Mouse (Mus musculus) adrenal gland, postnatal 25 days (tissue): ENCODE measurements around the gene March1. TPM values are rescaled to one million over a fixed set of nuclear protein-coding genes. Genes with fewer than 3 reads are reported as not detected.
A peak's percentile ranks its signal among the peaks of the same experiment; 100 is the strongest.
"Not testable (repeated sequence)": the region's sequence is repeated elsewhere in the genome, so short reads cannot be mapped to it uniquely, and the experiment has no call there.

Experiments used
- DNase-seq: peaks from one replicate; pipeline ENCODE4 v3.0.0; 2021; ENCODE audit warnings: mixed read lengths
- total RNA-seq: library from RNA; stranded (reverse); gene quantifications from 2 replicates; pipeline ENCODE4 v1.2.3, GENCODE M21; 2021

Gene March1
- total RNA-seq, 1 experiment from 2014 or later = 0.91 TPM

DNA sequence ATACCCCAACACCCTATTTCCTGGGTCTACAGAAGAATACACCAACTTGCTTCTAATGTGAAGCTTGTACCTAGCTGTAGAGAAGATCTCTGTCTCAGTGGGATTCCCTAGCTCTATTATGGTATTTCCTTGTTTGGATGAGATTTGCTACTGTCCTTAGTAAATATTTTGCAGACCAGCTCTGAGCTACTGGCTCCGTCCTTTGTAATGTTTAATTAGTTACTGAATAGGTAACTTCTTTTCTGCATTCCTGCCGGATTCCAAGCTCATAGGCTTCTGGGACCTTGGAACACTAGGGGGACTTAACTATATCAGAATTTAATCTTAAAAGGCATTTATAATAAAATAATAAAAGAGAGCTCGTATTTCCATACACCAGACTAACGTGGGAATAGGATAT lies 799.9 kb downstream of the March1 start:
- DNase-seq = not testable (repeated sequence)

DNA sequence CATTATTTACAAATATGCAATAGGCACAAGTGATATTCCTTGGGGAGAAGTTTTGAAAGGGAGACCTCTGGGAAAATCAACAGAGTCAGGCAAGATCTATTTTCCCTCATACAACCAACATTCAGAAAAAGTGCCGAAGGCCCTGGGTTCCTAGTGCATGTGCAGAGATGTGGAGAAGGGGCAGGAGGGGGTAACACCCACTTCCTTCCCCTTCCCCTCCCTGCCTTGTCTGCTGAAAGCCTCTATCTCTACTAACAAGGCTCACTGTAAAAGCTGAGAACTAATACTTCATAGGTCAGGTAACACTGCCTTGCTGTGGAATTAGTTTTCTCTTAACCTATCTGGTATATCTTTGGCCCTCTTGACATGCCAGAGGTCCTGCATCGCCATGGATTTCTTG lies 812.9 kb downstream of the March1 start:
- DNase-seq = no peak

DNA sequence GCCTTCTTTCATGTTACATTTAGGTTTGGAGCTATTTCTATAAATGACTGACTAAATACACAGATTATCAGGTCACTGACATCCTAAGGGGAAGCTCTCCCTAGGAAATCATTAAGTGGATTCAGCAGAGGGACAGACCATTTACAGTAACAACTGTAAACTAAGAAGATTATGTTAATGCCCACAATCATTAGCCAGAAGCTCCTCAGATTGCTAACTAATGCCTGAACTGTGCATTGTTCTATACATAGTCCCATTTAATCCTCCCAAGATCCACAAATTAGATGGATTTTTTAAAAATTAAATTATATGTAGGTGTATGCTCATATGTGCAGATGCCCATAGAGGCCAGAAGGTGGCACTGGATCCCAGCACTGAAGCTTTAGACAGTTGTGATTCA lies 815.9 kb downstream of the March1 start:
- no peak for DNase-seq

DNA sequence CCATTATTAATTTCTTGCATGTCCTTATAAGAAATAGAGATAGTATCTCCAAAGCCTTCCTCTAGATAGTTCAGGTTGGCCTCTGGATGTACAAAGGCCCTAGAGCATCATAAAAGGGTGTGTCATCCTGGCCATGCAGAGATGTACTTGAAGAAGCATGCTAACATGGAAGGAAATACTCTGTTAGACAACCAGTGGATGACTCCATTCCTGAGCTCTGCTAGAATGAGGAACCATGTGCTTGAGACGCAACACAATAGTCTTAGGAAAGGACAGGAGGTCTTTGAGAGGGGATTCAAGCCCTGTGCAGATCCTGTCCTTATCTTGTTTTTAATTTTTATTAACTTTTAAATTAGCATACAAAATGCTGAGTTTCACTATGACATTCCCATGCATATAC lies 819.1 kb downstream of the March1 start:
- DNase-seq = no peak

DNA sequence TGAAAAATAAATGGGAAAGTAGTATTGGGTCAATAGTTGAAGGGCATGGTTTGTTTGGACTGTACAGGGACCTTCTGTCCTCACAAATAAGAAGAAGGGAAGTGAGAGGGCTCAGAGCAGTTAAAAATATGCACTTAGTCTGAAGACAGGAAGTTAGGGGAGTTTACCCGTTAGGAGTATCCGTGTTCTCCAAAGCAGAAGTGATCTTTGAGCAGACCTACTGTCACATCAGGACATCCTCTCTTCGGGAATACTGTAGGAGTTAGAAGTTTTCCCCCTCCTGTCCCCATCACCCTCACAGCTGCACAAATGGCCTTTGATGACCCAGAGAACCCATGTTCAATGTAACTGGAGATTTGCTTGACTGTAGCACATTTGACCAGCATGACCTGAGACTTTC lies 820.2 kb downstream of the March1 start:
- no peak for DNase-seq

DNA sequence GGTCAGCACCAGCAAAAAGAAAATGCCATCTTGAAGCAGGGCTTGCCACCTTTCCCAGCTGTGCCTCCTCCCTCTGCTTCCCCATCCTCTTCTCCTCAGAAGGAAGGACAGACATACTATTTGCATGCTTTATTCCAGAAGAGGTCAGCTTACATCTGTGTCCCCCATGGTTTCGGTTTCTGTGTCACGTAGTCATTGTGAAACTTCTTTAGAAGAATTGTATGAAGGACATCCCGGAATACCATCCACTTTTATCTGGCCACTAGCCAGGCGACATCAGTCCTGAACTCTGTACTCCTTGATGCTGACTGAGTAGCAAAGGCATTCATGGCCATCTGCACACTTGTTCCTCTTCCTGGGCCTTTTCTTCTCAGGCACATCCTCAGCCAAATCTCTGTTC lies 820.8 kb downstream of the March1 start:
- peak; percentile 2 for DNase-seq

DNA sequence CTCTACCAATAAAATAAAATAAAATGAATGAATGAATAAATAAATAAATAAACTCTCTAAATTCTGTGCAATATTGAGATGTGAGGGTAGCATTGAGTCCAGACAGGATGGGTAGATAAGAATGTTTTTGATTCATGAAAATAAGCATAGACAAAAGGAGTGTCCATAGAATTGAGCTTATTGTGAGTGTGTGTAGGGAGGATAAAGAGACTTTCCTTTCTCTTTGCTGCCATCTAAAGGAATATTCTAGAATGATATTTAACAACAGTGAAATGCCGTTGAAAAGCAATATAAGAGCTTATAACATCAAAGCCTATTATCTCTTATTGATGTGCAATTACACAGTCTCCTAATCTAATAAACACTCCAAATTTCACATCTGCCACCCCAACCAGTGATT lies 823.4 kb downstream of the March1 start:
- no peak for DNase-seq

DNA sequence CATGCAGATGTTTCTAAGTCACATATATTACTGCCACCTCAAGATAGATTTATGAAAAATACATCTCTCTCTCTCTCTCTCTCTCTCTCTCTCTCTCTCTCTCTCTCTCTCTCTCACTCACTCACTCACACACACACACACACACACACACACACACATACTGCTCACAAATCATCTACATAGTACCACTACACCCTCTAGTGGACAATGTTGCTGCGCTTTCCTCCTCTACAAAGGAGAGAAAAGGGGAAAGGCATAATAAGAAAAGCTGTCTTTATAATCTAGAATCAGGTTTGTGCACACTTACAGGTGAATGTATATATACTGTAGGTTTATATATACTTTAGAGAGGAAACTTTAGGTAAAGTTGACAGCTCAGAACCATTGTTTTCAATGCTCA lies 825.1 kb downstream of the March1 start:
- peak; percentile 2 for DNase-seq

DNA sequence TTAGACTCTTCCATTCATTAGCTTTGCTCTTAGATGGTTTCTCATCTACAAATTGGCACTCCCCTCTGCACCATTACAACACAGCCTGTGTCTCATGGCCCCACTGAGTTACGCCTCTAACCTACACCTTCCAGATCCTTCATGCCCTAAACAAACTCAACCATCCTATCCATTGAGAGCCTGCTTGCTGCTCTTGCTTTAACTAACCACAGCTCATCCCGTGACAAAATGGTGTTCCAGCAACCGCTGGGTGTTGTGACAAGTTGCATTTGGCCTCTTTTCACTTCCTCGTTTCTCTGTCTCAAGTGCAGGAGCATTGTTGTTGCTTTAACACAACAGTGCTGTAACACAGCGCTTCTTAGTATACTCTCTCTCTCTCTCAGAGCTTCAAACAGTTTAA lies 826.4 kb downstream of the March1 start:
- no peak for DNase-seq

DNA sequence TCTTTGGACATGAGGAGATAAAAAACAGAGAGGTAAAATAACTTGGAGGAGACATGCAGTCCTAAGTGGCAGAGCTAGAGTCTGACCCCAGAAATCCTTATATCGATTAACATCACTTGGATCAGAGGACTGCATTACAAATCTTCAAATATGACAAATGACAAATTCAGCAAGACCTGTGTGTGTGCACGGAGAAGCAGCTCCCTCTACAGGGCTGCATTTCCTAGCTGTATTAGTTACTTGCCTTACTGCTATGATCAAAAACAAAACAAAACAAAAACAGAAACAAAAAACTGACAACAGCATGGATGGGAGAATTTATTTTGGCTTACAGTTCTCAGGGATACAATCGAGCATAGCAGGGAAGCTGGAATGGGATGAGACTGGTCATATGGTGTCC lies 827.7 kb downstream of the March1 start:
- DNase-seq = no peak

DNA sequence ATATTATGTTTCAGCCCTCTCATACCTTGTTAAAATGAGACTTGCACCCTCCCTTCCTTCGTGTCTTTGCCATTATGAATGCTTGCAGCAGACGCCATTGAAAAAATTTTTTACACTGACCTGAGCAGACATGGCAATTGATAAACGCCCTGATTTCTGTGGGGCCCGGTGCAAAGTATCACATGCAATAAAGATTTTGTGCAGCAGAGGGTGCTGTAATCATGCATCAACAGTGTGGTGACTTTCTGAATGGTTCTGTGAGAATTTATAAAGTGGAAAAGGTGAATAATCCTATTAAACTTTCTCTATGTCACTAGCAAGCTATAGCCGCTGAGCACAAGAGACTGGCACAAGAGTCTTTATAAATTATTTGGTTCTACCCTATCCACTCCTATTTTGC lies 833.0 kb downstream of the March1 start:
- peak; percentile 13 for DNase-seq

DNA sequence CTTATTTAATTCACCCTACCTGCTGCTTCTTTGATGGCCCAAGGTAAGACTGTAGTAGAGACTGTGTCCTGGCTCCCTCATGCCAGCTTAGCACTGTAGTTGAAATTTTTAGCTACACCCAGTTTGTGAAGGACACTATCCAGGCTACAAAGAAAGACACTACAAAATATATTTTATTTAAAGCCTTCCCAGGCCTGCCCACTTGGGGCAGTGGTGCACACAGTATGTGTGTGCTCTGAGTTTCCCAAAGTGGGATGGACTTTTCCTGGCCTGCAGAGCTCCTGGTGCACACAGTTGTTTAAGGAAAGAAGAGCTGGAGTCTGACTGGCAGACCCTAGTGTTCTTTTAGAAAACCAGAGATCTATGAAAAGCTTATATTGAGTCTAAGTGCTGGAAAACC lies 839.4 kb downstream of the March1 start:
- DNase-seq = peak; percentile 5

DNA sequence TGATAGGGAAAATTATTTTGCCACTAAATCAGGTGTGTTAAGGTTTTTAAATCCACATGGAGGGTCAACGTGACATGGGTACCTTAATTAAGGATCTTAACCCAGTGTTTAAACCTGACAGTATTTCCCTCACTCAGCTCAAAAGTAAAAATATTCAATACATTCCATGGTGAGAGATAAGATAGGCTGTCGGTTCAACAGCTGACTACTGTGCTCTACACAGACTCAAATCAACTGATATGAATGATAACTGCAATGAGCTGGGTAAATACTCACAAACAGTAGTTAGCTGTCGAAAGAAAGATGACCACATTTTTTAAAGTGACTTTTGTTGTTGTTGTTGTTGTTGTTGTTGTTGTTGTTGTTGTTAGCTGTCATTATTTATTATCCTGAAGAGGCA lies 852.1 kb downstream of the March1 start:
- no peak for DNase-seq

DNA sequence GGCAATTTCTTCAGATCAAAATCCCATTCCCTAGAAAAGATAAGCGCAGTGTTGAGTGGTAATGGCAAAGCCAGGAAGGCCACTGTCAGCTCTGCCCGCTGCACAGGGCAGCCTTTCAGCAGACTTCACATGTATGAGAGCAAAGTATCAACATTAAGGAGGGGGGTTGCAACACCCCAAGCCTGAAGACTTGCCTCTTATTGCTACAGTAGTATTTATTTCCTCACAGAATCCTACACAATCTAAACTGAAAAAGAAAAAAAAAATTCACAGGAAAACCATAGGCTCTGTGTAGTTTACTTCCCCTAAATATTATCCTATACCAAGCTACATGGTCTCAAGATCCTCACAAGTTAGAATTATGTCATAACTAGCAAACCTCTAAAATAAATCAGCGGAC lies 859.2 kb downstream of the March1 start:
- no peak for DNase-seq

DNA sequence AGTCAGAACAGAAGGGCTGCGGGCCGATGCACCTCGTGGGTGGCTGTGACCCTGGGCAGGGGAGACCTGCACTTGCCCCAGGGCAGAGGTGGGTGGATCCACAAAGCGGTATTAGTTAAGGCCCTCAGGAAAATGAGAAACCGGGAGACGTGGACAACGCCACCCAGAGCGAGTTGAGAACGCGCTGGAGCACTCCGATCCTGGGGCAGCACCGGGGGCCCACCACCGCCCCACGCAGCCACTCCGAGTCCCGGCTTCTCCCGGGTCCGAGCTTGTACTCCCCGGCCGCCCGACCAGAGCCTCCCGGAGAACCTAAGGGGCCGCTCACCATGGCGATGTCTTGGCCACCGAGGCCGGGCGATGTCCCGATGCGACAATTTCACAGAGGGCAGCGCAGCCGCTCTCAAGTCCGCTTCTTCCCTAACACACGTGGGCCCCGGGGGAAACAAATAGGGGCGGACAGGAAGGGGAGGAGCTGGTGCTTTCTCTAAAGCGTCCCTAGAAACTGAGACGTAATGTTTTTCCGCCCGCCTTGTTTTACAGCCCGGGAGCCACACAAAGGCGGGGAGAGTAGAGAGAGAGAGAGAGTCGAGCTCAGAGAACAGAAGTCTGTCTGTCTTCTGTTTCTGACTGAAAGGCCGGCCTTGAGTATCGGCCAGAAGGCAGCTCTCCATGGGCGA lies 868.5 kb downstream of the March1 start, which contains the start of gene Tma16:
TSS of gene Tma16 (minus strand) at position 447 of the 680 bp plus-strand sequence.
- DNase-seq = peak; percentile 74

DNA sequence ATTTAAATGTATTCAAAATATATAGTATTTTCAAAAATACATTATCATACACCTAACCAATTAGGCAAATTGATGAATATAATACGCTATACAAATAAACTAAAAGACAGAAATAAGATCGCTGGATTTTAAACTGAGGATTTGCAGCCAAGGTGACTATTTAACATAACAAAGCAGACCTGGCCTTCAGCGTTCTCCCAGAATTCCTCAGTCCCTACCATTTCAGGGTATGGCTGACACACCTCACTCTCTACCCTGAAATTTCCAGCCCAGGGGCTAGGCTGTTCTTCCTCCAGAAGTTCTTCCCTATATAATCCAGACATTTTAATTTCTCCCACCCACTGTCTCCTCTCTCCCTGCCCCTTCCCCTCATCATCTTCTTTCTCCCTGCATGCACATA lies 870.9 kb downstream of the March1 start:
- no peak for DNase-seq

DNA sequence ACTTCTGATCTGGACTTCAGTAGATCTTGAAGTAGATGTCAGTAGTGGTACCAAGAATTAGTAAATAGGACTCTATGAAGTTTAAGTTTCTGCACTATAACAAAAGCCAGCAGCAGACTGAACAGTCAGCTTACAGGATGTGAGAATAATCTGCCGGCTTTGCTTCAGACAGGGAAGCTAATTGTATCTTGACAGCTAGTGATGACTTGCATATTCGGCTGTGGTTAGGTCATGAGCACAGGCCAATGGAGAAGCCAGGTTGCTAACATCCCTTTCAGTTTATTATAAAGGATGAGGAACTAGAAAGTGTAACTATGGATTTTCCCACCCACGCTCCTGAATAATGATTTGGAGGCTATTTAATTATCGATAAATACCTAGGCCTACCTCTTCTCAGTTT lies 872.9 kb downstream of the March1 start:
- DNase-seq = no peak

DNA sequence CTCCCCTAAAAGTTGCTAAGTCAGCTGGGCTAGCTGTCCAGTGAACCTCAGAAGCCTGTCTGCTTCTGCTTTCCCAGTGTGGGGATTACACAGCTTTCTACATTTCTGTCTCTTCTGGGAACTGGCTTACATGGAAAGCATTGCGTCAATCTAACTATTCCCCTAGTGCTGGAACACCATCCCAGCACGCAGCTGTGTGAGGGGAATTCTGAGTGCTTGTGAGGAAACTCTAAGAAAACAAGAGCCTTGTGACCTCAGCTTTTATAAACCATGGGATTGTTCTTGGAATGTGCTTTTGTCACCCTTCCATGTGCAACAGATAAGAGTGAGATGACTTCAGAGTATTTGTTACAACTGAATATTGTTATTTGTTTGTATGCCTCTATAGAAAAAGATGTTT lies 876.8 kb downstream of the March1 start:
- no peak for DNase-seq

DNA sequence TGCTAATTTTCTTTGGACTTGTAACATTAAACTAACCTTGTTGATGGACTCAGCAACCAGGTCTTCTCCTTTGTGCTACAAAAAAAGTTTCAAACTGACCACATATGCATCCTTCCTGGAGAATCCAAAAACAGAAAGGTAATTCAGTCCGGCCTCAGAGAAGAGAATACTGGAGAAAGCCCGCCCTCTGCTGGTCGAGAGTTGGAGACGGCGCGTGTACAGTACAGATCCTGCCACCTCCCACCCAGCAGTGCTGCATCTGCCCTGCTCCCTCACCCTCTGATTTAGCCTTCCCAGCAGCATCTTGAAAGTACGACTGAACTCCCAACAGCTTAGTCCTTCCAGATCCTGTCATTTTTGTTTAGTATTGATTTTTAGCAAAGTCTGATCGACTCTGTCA lies 878.0 kb downstream of the March1 start:
- DNase-seq = peak; percentile 74

DNA sequence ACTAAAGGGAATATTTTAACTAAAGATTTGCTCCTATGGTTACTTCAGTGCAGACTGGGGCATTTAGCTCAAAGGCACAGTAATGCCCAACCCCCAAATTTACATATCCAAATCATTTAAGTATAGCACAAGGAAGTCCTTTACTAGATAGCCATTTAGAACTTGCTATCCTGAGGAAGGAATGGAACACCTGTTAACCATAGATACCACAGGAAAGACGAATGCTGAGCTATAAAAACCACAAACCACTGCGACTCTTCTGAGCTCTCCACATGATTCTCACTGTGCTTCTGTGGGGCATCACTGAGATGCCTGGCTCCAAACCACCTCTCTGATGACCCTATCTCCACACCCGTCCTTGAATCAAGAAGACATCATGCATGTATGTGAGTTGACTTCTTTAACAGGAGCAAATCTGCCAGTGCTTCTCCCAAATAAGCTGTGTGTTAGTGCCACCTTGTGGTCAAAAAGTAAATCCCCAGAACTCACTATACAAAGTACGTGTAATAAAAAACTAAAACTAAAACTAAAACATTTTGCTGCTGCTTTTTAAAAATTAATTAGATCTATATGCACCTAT lies 879.4 kb downstream of the March1 start:
- no peak for DNase-seq

DNA sequence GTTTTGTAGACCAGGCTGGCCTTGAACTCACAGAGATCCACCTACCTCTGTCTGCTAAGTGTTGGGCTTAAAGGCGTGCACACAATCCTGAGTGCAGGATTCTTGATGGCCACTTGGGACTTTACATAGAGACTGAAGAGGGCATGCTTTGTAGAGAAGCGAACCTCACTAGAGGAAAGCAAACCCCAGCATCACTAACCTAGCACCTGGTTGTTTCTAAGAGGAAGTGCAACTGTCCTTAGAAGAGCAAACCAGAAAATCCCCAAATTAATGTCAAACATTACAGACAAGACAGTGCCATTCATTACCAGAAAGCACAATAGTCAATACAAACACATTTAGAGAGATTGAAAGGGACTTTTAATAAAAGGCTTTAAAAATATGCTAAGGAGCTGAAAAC lies 885.7 kb downstream of the March1 start:
- DNase-seq = no peak

DNA sequence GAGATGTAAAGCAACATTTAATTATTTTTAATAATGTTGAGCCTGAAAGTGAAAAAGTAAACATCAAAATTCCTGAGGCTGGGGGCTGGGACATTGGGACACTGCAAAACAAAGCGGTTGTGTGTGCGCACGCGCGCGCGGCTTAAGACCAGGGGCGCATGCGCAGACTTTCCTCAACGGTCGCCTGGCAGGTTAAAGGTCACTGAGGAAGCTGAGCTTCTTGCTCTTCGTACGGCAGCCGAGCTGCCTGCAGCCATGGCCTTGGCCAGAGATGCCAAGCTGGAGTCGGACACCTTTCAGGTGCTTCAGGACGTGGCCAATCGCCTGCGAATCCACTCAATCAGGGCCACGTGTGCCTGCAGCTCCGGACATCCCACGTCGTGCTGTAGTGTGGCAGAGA lies 893.8 kb downstream of the March1 start, which contains the start of gene Tktl2:
TSS of gene Tktl2 (plus strand) at position 220 of the 400 bp plus-strand sequence.
- DNase-seq = no peak

DNA sequence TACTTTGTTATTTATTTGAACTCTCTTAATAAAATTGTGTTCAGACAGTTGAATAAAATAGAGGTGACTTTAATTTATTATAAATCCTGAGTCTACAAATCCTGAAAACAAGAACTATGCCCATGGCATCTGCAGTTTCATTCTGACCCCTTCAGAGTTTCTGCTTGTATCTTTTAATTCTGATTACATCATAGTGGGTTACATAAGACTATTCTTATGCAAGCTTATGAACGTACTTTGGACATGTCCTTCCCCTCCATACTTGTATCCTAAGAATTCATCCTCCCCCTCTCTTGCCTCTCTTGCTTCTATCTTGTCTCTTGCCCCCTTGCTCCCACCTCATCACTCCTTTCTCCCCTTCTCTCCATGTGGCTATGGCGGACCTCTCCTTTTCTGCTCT lies 901.4 kb downstream of the March1 start:
- DNase-seq = no peak

DNA sequence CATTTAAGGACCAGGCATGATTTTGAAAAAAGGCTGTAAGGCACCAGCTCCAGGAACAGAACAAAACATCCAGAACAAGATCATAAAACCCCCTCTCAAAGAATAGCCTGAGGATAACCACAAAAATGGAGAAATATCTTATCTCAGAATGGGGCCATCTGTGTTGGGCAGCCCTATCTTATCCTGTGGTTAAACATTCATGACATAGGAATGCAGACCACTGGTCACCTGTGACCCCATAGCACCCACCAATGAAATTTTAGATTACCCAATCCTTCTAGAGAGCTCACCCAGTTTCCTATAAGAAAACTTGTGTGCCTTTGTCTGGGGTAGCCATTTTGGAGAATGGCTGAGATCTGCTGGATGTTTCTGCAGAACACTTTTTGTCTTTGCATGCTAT lies 902.9 kb downstream of the March1 start:
- no peak for DNase-seq
